Mouse (Mus musculus): ENCODE results near the gene Hist1h2bg.
A peak's percentile ranks its signal among the peaks of the same experiment; 100 is the strongest.

The Hist1h2bg gene

DNA sequence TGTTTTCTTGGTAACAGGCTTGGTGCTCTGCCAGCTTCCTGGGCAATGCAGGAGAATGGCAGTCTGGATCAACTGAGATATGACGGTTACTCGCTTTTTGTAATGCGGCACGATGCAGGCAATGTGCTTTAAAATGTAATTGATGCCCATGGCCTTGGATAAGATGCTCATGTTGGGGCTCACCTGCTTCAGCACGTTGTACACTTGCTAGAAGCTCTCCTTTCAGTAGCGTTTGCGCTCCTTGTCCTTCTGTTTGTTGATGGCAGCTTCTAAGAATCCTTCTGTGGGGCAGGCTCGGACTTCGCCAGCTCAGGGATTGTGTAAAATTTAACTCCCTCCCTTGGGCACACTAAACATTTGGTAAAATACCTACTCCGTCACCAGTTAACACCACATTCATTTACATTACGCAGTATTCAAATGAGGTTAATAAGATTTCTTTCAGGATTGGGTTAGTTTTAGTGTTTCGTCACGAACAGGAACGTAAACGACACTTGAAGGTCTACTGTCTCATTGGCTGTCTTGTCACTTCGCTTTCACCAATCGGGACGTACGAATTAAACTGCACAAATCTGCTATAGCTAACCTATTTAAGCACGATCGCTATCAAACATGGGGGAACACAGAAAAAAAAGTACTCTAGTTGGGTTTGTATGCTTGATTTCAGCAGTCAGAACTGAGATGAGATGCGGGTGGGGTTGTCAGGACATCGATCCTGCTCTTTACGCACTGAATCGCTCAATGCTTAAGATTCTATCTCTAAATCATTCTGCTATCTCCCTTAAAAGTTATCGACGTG lies 49.7 kb downstream of the Hist1h2bg start, which contains the start of gene Hist1h2be:
Gene Hist1h2be, minus strand, starts transcription at position 392 of the 799 bp plus-strand sequence.
- DNase-seq (ENCODE audit: low spot score): peak; percentile 94
